Mouse (Mus musculus) hindbrain, embryonic 11.5 days (tissue): ENCODE data around the gene Hcn1. TPM values are rescaled to one million over a fixed set of nuclear protein-coding genes. Genes with fewer than 3 reads are reported as not detected.

ENCODE experiments used
- ATAC-seq: fragments of 200-750 bp; cut with Nextera tagmentation; 2 replicates; pipeline ENCODE4 v1.8.0; 2017; ENCODE audit warnings: mild to moderate bottlenecking, moderate TSS enrichment, moderate library complexity; ENCODE audit not compliant: low FRiP score
- DNase-seq: peaks from one replicate; pipeline ENCODE4 v3.0.0-alpha.2; 2015; ENCODE audit warnings: low spot score
- H3K27ac ChIP-seq: fragments of 300-500 bp; sonication (generic); 2 replicates; pipeline ENCODE4 v1.5.1; 2014; ENCODE audit warnings: mild to moderate bottlenecking, low read depth, low read length
- H3K27me3 ChIP-seq: fragments of 300-500 bp; sonication (generic); 2 replicates; pipeline ENCODE4 v1.6.1; 2014; ENCODE audit warnings: mild to moderate bottlenecking, low read length, moderate library complexity, mixed read lengths; ENCODE audit not compliant: control insufficient read depth, insufficient read depth
- H3K36me3 ChIP-seq: fragments of 300-500 bp; sonication (generic); 2 replicates; pipeline ENCODE4 v1.6.1; 2014; ENCODE audit warnings: mild to moderate bottlenecking, low read length, moderate library complexity, mixed read lengths; ENCODE audit not compliant: control insufficient read depth, insufficient read depth
- H3K4me1 ChIP-seq: fragments of 300-500 bp; sonication (generic); replicated peaks from 2 replicates; pipeline ENCODE4 v1.6.1; 2014; ENCODE audit warnings: low read length, mixed read lengths; ENCODE audit not compliant: control insufficient read depth, insufficient read depth
- H3K4me2 ChIP-seq: fragments of 300-500 bp; sonication (generic); replicated peaks from 2 replicates; pipeline ENCODE4 v1.6.1; 2014; ENCODE audit warnings: mild to moderate bottlenecking, low read depth, low read length
- H3K4me3 ChIP-seq: fragments of 300-500 bp; sonication (generic); 2 replicates; pipeline ENCODE4 v1.5.1; 2014; ENCODE audit warnings: low read depth, low read length
- H3K9ac ChIP-seq: fragments of 300-500 bp; sonication (generic); 2 replicates; pipeline ENCODE4 v1.6.1; 2014; ENCODE audit warnings: low read depth, low read length
- H3K9me3 ChIP-seq: fragments of 300-500 bp; sonication (generic); 2 replicates; pipeline ENCODE4 v1.6.1; 2016; ENCODE audit warnings: low read length; ENCODE audit not compliant: control insufficient read depth
- WGBS: fragments of 180-500 bp; shearing (Covaris S2); extraction: QIAGEN DNeasy Blood & Tissue Kit; methylation state at CpG from one replicate; pipeline ENCODE4 v1.1.7; 2014; 5-methylcytosine and 5-hydroxymethylcytosine counted together
- polyA plus RNA-seq: library from polyadenylated mRNA; unstranded; fragments of >200 nt; fragmentation: Nextera tagmentation; extraction: Ambion mirVana; gene quantifications from 2 replicates; pipeline ENCODE4 v1.2.1, GENCODE M21; 2014

Hcn1 gene
- polyA plus RNA-seq, 1 experiment from 2014 or later = 0.06 TPM

DNA sequence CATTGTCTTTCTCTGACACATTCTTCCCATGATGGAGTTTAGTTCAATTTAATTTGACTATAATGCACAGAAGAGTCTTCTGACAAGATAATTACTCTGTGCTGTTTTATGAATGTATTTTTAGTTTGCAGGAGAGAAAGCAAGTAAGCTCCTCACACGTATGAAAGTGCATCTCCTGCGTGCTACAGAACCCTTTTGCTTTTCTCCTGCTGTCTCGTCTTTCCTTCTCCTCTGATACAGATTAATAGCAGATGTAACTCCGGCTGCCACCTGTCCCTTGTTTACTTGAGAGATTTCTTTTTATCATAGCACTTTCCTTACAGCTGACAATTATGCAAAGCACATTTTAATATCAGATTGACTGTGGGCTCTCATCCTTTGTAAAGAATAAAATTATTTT is 120.0 kb downstream of the Hcn1 start:
- Histone ChIP-seq H3K9me3 (no peaks in the 10 kb centered on the region), H3K27ac (no peak overlapping the region), H3K36me3 (no peaks in the 10 kb centered on the region), H3K4me3 (no peak overlapping the region), H3K27me3 (no peaks in the 10 kb centered on the region), H3K4me1 (no peaks in the 10 kb centered on the region), H3K4me2 (no peak overlapping the region), H3K9ac (no peak overlapping the region)
- DNase-seq (no peak), ATAC-seq (no peak)
- WGBS = 58% methylated on average over 4 of the region's 4 CpGs

DNA sequence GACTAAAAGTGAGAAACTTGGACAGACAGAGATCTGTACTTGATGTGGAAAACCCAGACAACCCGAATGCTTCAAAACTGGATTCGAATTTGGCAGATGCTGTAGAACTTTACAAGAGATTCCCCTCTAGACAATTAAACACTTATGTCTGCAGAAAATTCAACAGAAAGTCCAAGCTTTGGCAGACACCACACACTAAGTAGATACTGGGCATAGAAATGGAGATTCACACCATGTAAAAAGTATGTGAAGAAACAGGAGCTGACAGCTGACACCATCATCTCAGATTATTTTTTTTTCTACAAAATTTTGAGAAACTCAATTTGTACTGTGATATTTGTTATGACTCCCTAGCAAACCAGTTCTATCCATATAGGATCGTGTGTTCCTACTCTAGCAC is 122.0 kb downstream of the Hcn1 start:
- no peak overlapping the region for H3K27ac ChIP-seq
- WGBS = 81% methylated on average over 3 of the region's 3 CpGs

DNA sequence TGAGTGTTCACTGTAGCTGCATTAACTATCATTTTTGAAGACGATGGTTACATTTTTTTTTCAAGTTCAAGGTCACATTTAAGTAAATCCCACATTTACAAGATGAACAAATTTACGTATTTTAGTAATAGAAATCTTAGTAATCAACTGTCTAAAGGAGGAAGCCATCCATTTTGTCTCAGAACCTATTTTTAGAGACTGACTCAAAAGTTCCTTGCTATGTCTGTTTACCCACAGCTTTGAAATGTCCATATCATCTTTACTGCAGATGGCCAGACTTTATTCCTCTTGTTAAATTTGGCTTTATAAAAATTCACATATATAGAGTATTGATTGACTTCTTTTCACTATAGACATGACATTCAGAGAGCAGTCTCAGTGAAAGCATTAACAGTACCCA is 126.3 kb downstream of the Hcn1 start:
- Histone ChIP-seq H3K4me3 (no peak overlapping the region), H3K4me1 (no peaks in the 10 kb centered on the region), H3K27me3 (no peaks in the 10 kb centered on the region), H3K36me3 (no peaks in the 10 kb centered on the region), H3K9ac (no peak overlapping the region), H3K4me2 (no peak overlapping the region), H3K9me3 (no peaks in the 10 kb centered on the region), H3K27ac (no peak overlapping the region)
- DNase-seq = no peak
- ATAC-seq = no peak
- 88% methylated on average over 2 of the region's 2 CpGs for WGBS

More for the DNA sequence above, 122.0 kb downstream of the Hcn1 start:
- ATAC-seq (no peak), DNase-seq (no peak)
- Histone ChIP-seq H3K4me3 (no peak overlapping the region), H3K4me2 (no peak overlapping the region), H3K9me3 (no peaks in the 10 kb centered on the region), H3K9ac (no peak overlapping the region), H3K36me3 (no peaks in the 10 kb centered on the region), H3K4me1 (no peaks in the 10 kb centered on the region), H3K27me3 (no peaks in the 10 kb centered on the region)

DNA sequence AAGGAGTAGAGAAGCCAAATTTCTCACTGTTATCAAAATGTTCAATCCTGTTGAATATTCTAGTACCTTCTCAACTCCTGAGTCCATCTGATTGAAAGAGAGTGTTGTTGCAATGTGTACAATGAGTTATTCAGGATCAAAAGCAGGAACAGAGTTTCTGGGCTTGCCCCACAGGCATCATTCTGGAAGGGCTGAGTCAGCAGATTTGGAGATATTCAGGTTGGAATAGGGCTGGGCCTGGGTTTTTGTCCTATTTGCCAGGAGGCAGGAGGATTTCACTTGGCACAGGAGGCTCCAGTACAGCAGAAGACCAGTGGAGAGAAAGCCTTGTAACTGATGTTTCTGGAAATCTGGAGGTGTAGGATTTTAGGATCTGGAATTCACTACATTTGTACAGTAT is 130.6 kb downstream of the Hcn1 start:
- ATAC-seq = no peak

DNA sequence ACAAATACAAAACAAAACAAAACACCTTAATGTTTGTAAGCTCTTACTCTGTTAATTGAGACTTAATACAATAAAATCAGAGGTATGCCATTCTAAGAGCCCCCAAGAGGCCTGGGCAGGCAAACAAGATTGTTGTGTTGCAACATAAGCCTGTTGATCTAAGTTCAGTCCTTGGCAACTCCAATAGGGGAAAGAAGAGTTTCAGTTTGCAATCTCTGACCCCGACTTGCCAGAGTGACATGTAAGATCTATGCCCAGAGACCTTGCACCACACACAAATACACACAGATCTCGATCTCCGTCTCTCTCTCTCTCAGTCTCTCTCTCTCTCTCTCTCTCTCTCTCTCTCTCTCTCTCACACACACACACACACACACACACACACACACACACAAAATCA is 142.3 kb downstream of the Hcn1 start:
- Histone ChIP-seq H3K4me2 (no peak overlapping the region), H3K27me3 (no peaks in the 10 kb centered on the region), H3K9ac (no peak overlapping the region), H3K9me3 (no peaks in the 10 kb centered on the region), H3K36me3 (no peaks in the 10 kb centered on the region), H3K4me3 (no peak overlapping the region), H3K4me1 (no peaks in the 10 kb centered on the region), H3K27ac (no peak overlapping the region)
- no peak for DNase-seq
- 83% methylated on average over 3 of the region's 3 CpGs for WGBS
- ATAC-seq = no peak

More for the DNA sequence above, 130.6 kb downstream of the Hcn1 start:
- Histone ChIP-seq H3K36me3 (no peaks in the 10 kb centered on the region), H3K4me1 (no peaks in the 10 kb centered on the region), H3K9ac (no peak overlapping the region), H3K4me2 (no peak overlapping the region), H3K9me3 (no peaks in the 10 kb centered on the region), H3K27ac (no peak overlapping the region), H3K27me3 (no peaks in the 10 kb centered on the region), H3K4me3 (no peak overlapping the region)
- DNase-seq = no peak

DNA sequence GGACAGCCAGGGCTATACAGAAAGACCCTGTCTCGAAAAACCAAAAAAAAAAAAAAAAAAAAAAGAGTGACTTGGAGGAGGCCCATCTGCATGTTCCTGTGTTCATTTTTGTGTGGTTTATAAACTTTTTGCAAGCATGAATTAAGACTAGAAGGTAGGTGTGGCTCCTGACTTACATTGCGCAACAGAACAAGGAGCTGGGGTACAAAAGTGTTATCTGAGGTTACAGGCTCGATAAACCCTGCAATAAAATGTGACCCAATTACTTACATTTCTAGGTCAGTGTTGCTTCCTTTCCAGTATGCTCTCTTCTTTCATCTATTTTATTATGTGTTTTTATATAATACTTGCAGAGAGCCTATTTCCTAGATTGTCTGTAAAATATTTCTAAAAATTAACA is 143.1 kb downstream of the Hcn1 start:
- WGBS = 86% methylated on average over 3 of the region's 3 CpGs

DNA sequence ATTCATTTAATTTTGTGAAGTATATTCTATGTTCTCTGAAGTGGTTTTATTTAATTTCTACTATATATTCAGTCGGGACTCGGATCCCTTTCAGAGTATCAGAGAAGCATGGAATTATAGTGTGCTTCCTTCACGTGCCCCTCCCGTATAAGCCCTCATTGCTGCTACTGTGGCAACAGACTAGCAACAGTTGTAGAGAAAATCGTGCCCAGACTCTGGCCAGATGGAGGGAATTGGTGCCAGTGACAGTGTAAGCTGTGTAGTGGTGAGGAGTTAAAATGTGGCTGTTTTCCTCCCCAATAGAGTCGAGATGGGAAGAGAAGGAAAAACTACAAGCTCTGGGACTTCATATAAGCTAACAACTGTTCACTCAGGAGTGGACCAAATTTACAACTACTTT is 163.4 kb downstream of the Hcn1 start:
- H3K27ac ChIP-seq = no peak overlapping the region
- DNase-seq (no peak), ATAC-seq (no peak)
- no peaks in the 10 kb centered on the region for H3K36me3 ChIP-seq
- H3K4me2 ChIP-seq = no peak overlapping the region
- H3K9me3 ChIP-seq = no peaks in the 10 kb centered on the region
- no peak overlapping the region for H3K4me3 ChIP-seq
- WGBS = 85% methylated on average over 6 of the region's 6 CpGs
- no peak overlapping the region for H3K9ac ChIP-seq
- H3K27me3 ChIP-seq = no peaks in the 10 kb centered on the region
- no peaks in the 10 kb centered on the region for H3K4me1 ChIP-seq

More for the DNA sequence above, 143.1 kb downstream of the Hcn1 start:
- Histone ChIP-seq H3K9me3 (no peaks in the 10 kb centered on the region), H3K4me1 (no peaks in the 10 kb centered on the region), H3K36me3 (no peaks in the 10 kb centered on the region), H3K27ac (no peak overlapping the region), H3K4me2 (no peak overlapping the region), H3K9ac (no peak overlapping the region), H3K27me3 (no peaks in the 10 kb centered on the region), H3K4me3 (no peak overlapping the region)
- DNase-seq (no peak), ATAC-seq (no peak)

DNA sequence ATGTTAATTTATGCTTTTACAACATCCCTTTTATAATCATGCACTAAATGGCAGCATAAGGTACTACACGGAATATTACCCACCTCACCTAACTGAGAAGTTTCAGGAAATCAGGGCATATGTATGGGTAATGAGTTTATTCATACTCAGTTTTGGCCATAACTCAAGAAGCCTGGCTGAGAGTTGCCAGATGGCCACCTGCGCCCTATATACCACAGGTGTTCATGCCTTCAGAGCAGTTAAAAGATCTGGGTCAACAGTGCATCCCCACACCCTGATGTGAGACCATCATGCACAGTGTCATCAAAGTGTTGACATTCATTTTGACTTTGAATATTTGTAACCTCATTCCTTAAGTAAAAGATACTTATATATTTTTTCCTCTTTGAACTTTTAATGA is 183.3 kb downstream of the Hcn1 start:
- Histone ChIP-seq H3K36me3 (no peaks in the 10 kb centered on the region), H3K4me3 (no peak overlapping the region), H3K9me3 (no peaks in the 10 kb centered on the region), H3K9ac (no peak overlapping the region), H3K27ac (no peak overlapping the region), H3K27me3 (no peaks in the 10 kb centered on the region), H3K4me2 (no peak overlapping the region), H3K4me1 (no peaks in the 10 kb centered on the region)
- ATAC-seq (no peak), DNase-seq (no peak)
- 90% methylated on average over 2 of the region's 2 CpGs for WGBS

DNA sequence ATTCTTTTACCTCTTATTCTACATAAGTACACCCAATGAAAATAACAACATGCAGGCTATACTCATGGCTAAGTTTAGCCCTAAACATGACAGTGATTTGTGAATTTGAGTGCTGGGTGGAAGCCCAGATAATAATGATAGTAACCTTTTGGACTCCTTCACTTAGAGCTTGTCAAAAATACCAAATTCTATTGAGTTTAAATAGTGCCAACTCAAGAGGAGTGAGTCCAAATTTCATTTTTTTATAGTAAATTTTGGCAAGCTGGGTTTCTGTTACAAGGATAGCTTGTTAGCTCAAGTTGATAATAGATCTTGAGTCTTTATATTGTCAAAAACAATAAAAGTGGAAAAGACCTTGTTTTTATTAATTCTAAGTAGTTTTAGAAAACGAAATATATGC is 190.7 kb downstream of the Hcn1 start:
- Histone ChIP-seq H3K9me3 (no peaks in the 10 kb centered on the region), H3K27me3 (no peaks in the 10 kb centered on the region), H3K4me3 (no peak overlapping the region), H3K27ac (no peak overlapping the region), H3K4me2 (no peak overlapping the region), H3K9ac (no peak overlapping the region), H3K36me3 (no peaks in the 10 kb centered on the region), H3K4me1 (no peaks in the 10 kb centered on the region)
- ATAC-seq = no peak
- no peak for DNase-seq
- WGBS = 63% methylated on average over 1 of the region's 1 CpGs
